13 mouse cellular contexts compared by ENCODE assay signal in the genomic region with DNA sequence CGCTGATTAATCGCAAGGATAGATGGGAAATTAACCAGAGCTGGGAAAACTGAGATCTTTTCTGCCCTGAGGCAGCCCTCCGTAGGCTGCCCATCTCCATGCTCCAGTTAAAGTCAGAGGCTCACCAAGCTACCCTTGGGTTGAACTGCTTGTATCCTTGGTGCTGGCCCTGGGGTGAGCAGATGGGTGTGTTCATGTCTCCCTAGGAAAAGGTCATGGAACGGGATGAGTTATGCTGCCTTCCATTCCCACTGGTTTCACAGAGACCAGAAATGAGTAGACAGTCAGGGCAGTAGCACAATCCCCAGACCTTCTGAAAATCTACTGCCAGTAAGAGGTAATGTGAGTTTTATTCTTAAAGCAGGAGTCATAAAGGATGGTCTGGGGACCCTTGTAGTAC. TPM values are rescaled to one million over a fixed set of nuclear protein-coding genes. Genes with fewer than 3 reads are reported as not detected.
"Had no signal": no experiment of that assay in that cellular context is flagged by ENCODE, and none has a peak within 500 bp of the region (broad histone marks: within the 10 kb centered on the region; RNA-seq: fewer than 3 reads in every experiment).

No protein-coding gene starts in this region.

- DNase-seq: gastrocnemius, adult 2 months; gastrocnemius, postnatal 10 days; gastrocnemius, postnatal 25 days; heart, adult 18-20 months; heart, postnatal 10 days; heart, postnatal 4 days; kidney, adult 18-20 months; kidney, adult 9 months; kidney, postnatal 14 days; kidney, postnatal 36 days; layer of hippocampus, adult 9-11 months; liver; liver, embryonic 13.5 days had no signal

RNA-seq across cellular contexts. Expression of a gene that starts 21.9 kb away (rescaled TPM):
- total RNA-seq: gastrocnemius, adult 2 months; gastrocnemius, postnatal 25 days had no signal
